Mouse (Mus musculus) liver, embryonic 14.5 days (tissue): ENCODE measurements around the gene Sf3a1.

Experiments used
- CTCF ChIP-seq: IDR thresholded peaks from 2 replicates; pipeline ENCODE4 v1.5.1; 2016; ENCODE audit warnings: antibody characterized with exemption, low read depth, control low read depth
- EP300 ChIP-seq: IDR thresholded peaks from 2 replicates; pipeline ENCODE4 v1.6.1; 2016; ENCODE audit warnings: antibody characterized with exemption, low read depth

DNA sequence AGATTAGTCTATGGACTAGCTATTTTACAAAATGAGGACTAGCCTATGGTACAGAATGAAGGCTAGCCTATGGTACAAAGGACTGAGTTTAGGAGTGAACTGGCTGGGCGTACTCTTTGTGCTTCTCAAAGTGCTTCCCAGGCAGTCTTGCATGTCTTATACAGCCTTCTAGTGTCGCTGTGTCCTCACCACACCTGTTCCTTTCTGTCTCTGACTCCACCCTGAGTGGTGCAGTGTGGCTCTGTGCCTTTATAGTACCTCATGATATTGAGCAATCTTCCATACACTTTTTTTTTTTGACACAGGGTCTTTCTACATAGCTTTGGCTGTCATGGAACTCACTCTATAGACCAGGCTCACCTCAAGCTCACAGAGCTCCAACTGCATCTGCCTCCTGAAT is 71.3 kb downstream of the Sf3a1 start:
- no peak for TF ChIP-seq CTCF
- no peak for TF ChIP-seq EP300
